ENCODE assay signal across 16 mouse cellular contexts in the genomic region with DNA sequence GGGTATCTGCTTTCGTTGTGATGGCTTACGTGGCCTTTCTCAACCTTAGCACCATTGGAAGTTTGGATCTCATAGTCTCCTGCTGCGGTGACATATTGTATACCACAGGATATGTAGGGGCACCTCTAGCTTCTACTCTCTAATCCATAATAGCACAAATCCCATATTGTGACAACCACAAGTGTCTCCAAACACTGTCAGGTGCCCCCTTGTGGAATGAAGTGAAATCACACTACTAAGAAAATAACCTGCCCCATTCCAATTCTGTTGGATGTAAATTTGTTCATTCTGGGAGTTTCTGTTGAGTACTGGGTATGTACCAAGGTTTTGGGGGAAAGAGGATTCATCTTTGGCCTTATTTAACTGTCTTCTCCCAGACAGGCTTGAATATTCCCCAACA.
DNase-seq lines count a peak whose midpoint lies in the region; ATAC-seq and TF ChIP-seq lines count a peak whose summit lies in the region.
"Had no signal": no experiment of that assay in that cellular context is flagged by ENCODE, and none has a peak within 500 bp of the region (broad histone marks: within the 10 kb centered on the region; RNA-seq: fewer than 3 reads in every experiment).

No protein-coding gene starts in this region.

- no peaks in the 10 kb centered on the region for H3K27me3 ChIP-seq in kidney, postnatal 0 days (ENCODE audit: insufficient read depth, low read length)
- no peaks in the 10 kb centered on the region for H3K27me3 ChIP-seq in E14TG2a.4 (ENCODE audit: insufficient read depth, low read length)
- H3K27me3 ChIP-seq: embryonic facial prominence, embryonic 12.5 days; liver, embryonic 15.5 days had no signal

- H3K4me3 ChIP-seq in kidney, postnatal 0 days (replicated peaks; ENCODE audit: low read depth, low read length), result no peak overlapping the region
- no peak overlapping the region for H3K4me3 ChIP-seq in E14TG2a.4 (replicated peaks; ENCODE audit: low read length)
- H3K4me3 ChIP-seq in cortical plate, adult 2 months (ENCODE audit: insufficient read depth, low read length), result no peak overlapping the region
- H3K4me3 ChIP-seq: embryonic facial prominence, embryonic 12.5 days; liver, embryonic 15.5 days; neural tube, embryonic 13.5 days had no signal

- peak; percentile 58 for TF ChIP-seq CTCF in kidney, postnatal 0 days (IDR thresholded peaks at IDR 0.05; ENCODE audit: low read depth)
- peak; percentile 64 for TF ChIP-seq CTCF in E14TG2a.4 (conservative IDR thresholded peaks at IDR 0.05; ENCODE audit: low read length)
- TF ChIP-seq CTCF in cortical plate, adult 2 months (IDR thresholded peaks at IDR 0.05; ENCODE audit: extremely low read depth, insufficient read depth, low read length), result peak; percentile 16; the same call in 1 of the 2 replicates

- ATAC-seq in kidney, postnatal 0 days (replicated peaks; ENCODE audit: low FRiP score, low read depth), result no peak

- no peaks in the 10 kb centered on the region for H3K4me1 ChIP-seq in kidney, postnatal 0 days (replicated peaks; ENCODE audit: insufficient read depth, low read length)
- H3K4me1 ChIP-seq in E14TG2a.4 (replicated peaks; ENCODE audit: low read depth, low read length), result peaks cover 12% of the 10 kb centered on the region
- H3K4me1 ChIP-seq in cortical plate, adult 2 months (ENCODE audit: control insufficient read depth, insufficient read depth, low read length), result no peaks in the 10 kb centered on the region
- H3K4me1 ChIP-seq: embryonic facial prominence, embryonic 12.5 days; liver, embryonic 15.5 days; neural tube, embryonic 13.5 days had no signal

- H3K4me2 ChIP-seq in kidney, postnatal 0 days (ENCODE audit: low read length), result no peak overlapping the region
- H3K4me2 ChIP-seq: embryonic facial prominence, embryonic 12.5 days; liver, embryonic 15.5 days; neural tube, embryonic 13.5 days had no signal

- WGBS in kidney, postnatal 0 days, result 95% methylated on average over 3 of the region's 3 CpGs

- no peak for TF ChIP-seq POLR2A in cortical plate, adult 2 months (IDR thresholded peaks at IDR 0.05; ENCODE audit: extremely low read depth, insufficient read depth, low read length)

- H3K36me3 ChIP-seq in kidney, postnatal 0 days (ENCODE audit: insufficient read depth, low read length), result no peaks in the 10 kb centered on the region
- no peaks in the 10 kb centered on the region for H3K36me3 ChIP-seq in E14TG2a.4 (ENCODE audit: insufficient read depth, low read length)
- H3K36me3 ChIP-seq: embryonic facial prominence, embryonic 12.5 days; G1E; liver, embryonic 15.5 days; neural tube, embryonic 13.5 days had no signal

- DNase-seq in embryo, embryonic 10 days (ENCODE audit: low spot score), result peak; percentile 37
- DNase-seq in embryo, embryonic 9.5 days (ENCODE audit: extremely low spot score), result no peak
- no peak for DNase-seq in kidney, postnatal 0 days (ENCODE audit: low spot score)
- DNase-seq in kidney, adult 11 months, result no peak
- no peak for DNase-seq in ovary, postnatal 10 days (ENCODE audit: low spot score)
- DNase-seq in urinary bladder, postnatal 14 days (ENCODE audit: low spot score), result no peak
- DNase-seq: cerebellum, adult 8-10 months; heart, adult 11 months; layer of hippocampus, adult 9-11 months; left cerebral cortex, postnatal 4 days had no signal

- H3K9me3 ChIP-seq in kidney, postnatal 0 days (replicated peaks; ENCODE audit: low read length), result no peaks in the 10 kb centered on the region
- no peaks in the 10 kb centered on the region for H3K9me3 ChIP-seq in E14TG2a.4 (ENCODE audit: low read length)
- H3K9me3 ChIP-seq: embryonic facial prominence, embryonic 12.5 days; liver, embryonic 15.5 days; neural tube, embryonic 13.5 days had no signal

- no peak overlapping the region for H3K27ac ChIP-seq in kidney, postnatal 0 days
- no peak overlapping the region for H3K27ac ChIP-seq in cortical plate, adult 2 months (ENCODE audit: insufficient read depth, low read length)
- H3K27ac ChIP-seq: embryonic facial prominence, embryonic 12.5 days; liver, embryonic 15.5 days; neural tube, embryonic 13.5 days had no signal

- H3K9ac ChIP-seq in kidney, postnatal 0 days (ENCODE audit: low read depth, low read length), result no peak overlapping the region
- H3K9ac ChIP-seq: embryonic facial prominence, embryonic 12.5 days; liver, embryonic 15.5 days; neural tube, embryonic 13.5 days had no signal
